Mouse (Mus musculus) erythroblast, embryonic 14.5 days (primary cell): ENCODE measurements at regions not wholly inside any gene's neighbourhood (a gene's known extent, or its start where the extent isn't known, plus 50 kb on each side); places are given as distances from the start of the nearest gene placed in this dataset.

Experiments used
- H3K27me3 ChIP-seq: 2 replicates; pipeline ENCODE4 v1.6.1; 2012; ENCODE audit warnings: inconsistent platforms; ENCODE audit not compliant: control insufficient read depth
- H3K36me3 ChIP-seq: 2 replicates; pipeline ENCODE4 v1.6.1; 2012; ENCODE audit warnings: mild to moderate bottlenecking, inconsistent platforms; ENCODE audit not compliant: control insufficient read depth
- H3K4me1 ChIP-seq: 2 replicates; pipeline ENCODE4 v1.6.1; 2012; ENCODE audit warnings: inconsistent platforms; ENCODE audit not compliant: control insufficient read depth
- H3K4me3 ChIP-seq: replicated peaks from 2 replicates; pipeline ENCODE3; 2012; ENCODE audit warnings: moderate library complexity, mild to moderate bottlenecking, inconsistent platforms
- H3K9me3 ChIP-seq: 2 replicates; pipeline ENCODE4 v1.6.1; 2012; ENCODE audit warnings: low read length, inconsistent platforms, mixed read lengths; ENCODE audit not compliant: control insufficient read depth
- GATA1 ChIP-seq: IDR thresholded peaks from 2 replicates; pipeline ENCODE4 v1.6.1; 2012; ENCODE audit warnings: low read length, inconsistent platforms, mixed read lengths
- TAL1 ChIP-seq: IDR thresholded peaks from 3 replicates; pipeline ENCODE4 v1.6.1; 2012; ENCODE audit warnings: low read length, inconsistent platforms, mixed read lengths

DNA sequence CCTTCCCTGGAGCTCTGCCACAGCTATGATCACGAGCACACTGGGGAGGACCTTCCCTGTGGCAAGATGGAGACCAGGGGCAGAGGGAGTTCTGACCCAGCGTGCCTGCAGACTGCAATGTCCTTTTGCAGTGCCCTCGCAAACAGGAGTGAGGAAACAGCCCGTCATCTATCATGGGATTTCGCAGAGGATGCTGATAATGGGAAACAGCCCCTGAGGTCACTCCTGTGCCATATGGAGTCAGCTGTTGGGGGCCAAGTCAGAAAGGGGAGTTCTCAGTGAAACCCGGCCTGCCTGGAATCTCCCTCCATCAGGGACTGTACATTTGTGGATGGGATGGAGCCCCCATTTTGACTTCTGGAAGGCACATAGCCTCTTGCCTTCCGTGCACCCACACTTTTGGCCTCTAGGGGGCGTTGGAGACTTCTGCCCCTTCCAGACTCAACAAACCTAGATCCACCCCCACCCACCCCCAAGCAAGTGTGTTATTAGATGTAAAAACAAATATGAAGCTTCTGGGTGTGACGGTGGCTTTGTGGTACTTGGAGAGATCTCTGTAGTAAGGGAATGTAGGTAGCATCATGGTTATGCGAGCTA is 98.1 kb downstream of the Kdr start:
- Histone ChIP-seq H3K36me3 (no peaks in the 10 kb centered on the region), H3K4me3 (no peak overlapping the region), H3K27me3 (no peaks in the 10 kb centered on the region), H3K4me1 (no peaks in the 10 kb centered on the region), H3K9me3 (no peaks in the 10 kb centered on the region)
- TF ChIP-seq GATA1 (no peak), TAL1 (no peak)

GRCm38 (mm10) chr5:75878361-75878760 is 99.9 kb downstream of the Kdr start:
- H3K4me1 ChIP-seq = no peaks in the 10 kb centered on the region

DNA sequence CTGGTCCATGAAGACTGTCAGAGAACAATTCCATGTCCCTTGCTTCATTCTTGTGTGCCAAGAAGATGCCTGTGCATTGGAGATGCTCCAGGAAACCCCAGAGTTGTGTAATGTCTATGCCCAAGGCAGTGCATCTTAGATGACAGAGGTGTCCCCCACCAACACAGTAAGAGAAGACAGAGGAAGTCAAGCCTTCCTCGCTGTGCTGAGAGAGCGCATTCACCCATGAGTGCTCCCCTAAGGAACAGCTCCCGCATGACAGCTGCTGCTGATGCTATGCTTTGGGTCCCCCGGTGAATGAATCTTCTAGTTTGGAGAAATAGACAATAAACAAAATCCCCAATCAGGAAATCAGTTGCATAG is 100.7 kb downstream of the Kdr start:
- Histone ChIP-seq H3K4me3 (no peak overlapping the region), H3K4me1 (no peaks in the 10 kb centered on the region), H3K9me3 (no peaks in the 10 kb centered on the region), H3K36me3 (no peaks in the 10 kb centered on the region), H3K27me3 (no peaks in the 10 kb centered on the region)
- TF ChIP-seq GATA1 = no peak
- TF ChIP-seq TAL1 = no peak

More at GRCm38 (mm10) chr5:75878361-75878760, 99.9 kb downstream of the Kdr start:
- Histone ChIP-seq H3K36me3 (no peaks in the 10 kb centered on the region), H3K27me3 (no peaks in the 10 kb centered on the region), H3K9me3 (no peaks in the 10 kb centered on the region), H3K4me3 (no peak overlapping the region)
- TF ChIP-seq TAL1 = no peak
- no peak for TF ChIP-seq GATA1

DNA sequence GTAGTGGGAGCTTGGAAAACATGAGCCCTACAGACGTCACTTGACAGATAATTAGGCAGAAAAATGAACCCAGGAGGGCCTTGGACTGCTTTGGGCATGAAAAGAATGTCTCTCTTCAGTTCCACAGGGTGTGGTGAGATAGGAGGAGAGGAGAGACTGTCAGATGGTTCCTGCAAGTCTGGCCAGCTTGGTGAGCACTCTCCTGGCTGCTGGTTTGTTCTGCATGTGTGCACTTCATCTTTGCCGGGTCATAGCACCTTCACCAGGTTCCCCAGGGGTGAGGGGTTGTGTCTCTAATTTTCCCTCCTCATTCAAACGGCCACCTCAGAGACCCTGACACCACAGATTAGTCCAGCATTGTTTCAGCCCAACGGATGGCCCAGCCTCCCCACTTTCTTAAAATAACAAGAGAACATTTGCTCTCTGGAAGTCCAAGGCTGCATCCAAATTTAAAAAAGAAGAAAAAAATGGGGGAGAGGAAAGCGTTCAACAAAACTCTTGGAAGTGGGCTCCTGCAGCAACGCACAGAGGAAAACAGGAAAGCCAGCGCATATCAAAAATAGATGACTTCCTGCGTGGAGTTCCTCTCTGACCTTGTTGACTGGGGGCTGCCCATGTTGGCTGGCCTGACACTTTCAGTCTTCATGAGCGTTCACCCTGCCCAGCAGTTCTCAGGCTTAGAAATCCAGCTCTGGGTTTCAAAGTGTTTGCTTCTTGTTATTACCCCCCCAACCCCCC is 101.2 kb downstream of the Kdr start:
- Histone ChIP-seq H3K9me3 (no peaks in the 10 kb centered on the region), H3K36me3 (no peaks in the 10 kb centered on the region), H3K4me3 (no peak overlapping the region), H3K4me1 (no peaks in the 10 kb centered on the region), H3K27me3 (no peaks in the 10 kb centered on the region)
- no peak for TF ChIP-seq TAL1
- no peak for TF ChIP-seq GATA1

- Histone ChIP-seq H3K36me3 (no peaks in the 10 kb centered on the region), H3K4me1 (no peaks in the 10 kb centered on the region), H3K4me3 (no peak overlapping the region), H3K9me3 (no peaks in the 10 kb centered on the region), H3K27me3 (no peaks in the 10 kb centered on the region)
- no peak for TF ChIP-seq GATA1
- no peak for TF ChIP-seq TAL1
These were observed 107.1 kb downstream of the Kdr start for GRCm38 (mm10) chr5:75871120-75871519.

DNA sequence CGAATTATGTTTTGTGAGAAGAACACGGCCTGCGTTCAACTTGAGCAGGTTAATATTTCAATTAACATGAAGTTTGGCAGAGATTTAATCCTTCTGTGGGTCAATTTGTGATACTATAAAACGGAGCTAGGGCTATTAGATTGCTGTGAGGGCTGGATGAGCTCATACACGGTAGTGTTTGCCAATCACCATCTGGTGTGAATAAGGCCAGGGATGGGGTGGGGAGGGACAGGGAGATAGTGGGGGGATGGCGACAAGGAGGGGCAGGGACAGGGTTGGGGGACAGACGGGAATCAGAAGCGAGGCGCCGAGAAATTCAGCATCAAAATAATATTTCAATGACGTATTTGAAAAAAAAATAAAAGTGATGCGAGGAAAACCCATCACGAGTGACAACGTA is 107.6 kb downstream of the Kdr start:
- no peak for TF ChIP-seq TAL1
- TF ChIP-seq GATA1 = no peak
- Histone ChIP-seq H3K27me3 (no peaks in the 10 kb centered on the region), H3K9me3 (no peaks in the 10 kb centered on the region), H3K36me3 (no peaks in the 10 kb centered on the region), H3K4me3 (no peak overlapping the region), H3K4me1 (no peaks in the 10 kb centered on the region)

DNA sequence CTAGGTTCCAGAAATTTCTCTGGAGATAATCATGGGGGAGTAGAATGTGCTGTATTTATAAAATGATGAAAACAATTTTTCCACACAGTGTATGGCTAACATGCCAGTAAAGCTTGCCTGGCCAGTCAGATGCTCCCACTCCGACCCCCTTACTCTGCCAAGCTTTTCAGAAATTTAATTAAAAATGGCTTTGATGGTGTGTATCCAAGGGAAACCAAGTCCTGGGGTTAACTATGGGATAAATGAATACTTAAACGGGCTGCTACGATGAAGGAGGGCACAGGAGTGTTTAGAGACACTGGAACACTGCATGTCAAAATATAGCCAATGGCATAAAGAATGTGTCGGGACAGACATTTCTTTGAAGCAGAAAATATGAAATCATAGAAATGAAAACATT is 108.7 kb downstream of the Kdr start:
- TF ChIP-seq GATA1 = no peak
- TF ChIP-seq TAL1 = no peak
- no peaks in the 10 kb centered on the region for H3K36me3 ChIP-seq
- no peaks in the 10 kb centered on the region for H3K4me1 ChIP-seq
- H3K9me3 ChIP-seq = no peaks in the 10 kb centered on the region
- H3K27me3 ChIP-seq = no peaks in the 10 kb centered on the region
- no peak overlapping the region for H3K4me3 ChIP-seq

DNA sequence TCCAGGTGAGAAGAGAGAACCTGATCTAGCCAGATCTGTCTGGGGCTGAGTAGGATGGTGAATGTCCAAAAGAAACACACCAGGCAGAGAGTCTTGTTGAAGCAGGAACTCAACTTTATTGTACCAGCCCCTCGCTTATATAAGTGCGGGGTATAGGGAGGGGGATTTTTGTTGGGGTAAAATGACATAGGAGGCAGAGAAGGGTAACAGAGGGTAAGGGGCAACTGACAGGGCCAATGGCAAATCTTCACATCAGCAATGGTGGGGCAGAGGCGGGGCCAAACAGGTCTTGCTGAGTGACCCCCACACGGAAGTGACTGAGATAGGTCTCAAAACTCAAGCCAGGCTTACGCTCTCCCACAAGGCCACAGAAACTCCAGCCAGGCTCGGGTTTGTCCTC is 113.2 kb downstream of the Kdr start:
- no peak overlapping the region for H3K4me3 ChIP-seq
- H3K27me3 ChIP-seq = no peaks in the 10 kb centered on the region; the same call in 1 of the 2 replicates
- no peaks in the 10 kb centered on the region for H3K36me3 ChIP-seq
- no peaks in the 10 kb centered on the region for H3K9me3 ChIP-seq
- H3K4me1 ChIP-seq = no peaks in the 10 kb centered on the region
- TF ChIP-seq GATA1 = no peak
- no peak for TF ChIP-seq TAL1

DNA sequence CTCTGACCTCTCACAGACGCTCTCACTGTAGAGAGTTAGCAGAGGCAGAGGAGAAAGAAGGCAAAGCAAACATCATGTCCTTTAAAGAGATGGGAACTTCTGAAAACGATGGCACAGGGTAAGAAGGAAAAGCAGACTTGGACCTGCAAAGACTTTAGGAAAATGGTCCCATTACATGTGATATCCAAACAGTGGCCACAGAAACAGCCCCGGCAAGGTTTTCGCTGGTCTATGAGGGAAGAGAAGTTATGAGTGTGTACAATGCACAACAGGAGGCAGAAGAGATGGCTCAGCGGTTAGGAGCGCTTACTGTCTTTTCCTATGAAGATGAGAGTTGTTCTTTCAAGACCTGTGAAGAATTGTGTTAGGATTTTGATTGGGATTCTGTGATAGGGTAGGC is 114.9 kb downstream of the Kdr start:
- Histone ChIP-seq H3K27me3 (no peaks in the 10 kb centered on the region; the same call in 1 of the 2 replicates), H3K9me3 (no peaks in the 10 kb centered on the region)

More for the DNA sequence above, 114.9 kb downstream of the Kdr start:
- Histone ChIP-seq H3K36me3 (no peaks in the 10 kb centered on the region), H3K4me3 (no peak overlapping the region), H3K4me1 (no peaks in the 10 kb centered on the region)
- TF ChIP-seq TAL1 (no peak), GATA1 (no peak)
